Comparison of ENCODE assay signal across 19 mouse cellular contexts in the genomic region with DNA sequence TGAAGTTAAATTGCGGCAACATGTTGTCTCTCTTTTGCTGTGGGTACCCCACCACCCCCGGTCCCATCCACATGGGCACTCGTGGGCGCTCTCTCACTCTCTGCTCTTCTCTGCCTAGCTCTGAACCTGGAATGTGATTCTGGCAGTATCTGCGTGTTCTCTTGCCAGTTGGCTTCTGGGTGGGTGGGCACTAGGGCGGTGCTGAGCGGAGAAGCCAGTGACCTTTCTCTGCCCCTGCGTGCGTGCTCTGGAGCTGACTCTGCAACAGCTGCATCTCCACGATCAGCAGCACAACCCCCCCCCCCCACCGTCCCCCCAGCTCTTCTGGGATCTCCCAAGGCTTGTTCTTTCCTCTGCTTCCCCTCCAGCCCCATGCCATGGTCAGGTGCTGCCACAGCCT.
DNase-seq lines count a peak whose midpoint lies in the region; ATAC-seq lines count a peak whose summit lies in the region.
"Had no signal": no experiment of that assay in that cellular context is flagged by ENCODE, and none has a peak within 500 bp of the region (broad histone marks: within the 10 kb centered on the region; RNA-seq: fewer than 3 reads in every experiment).

No protein-coding gene starts in this region.

- H3K4me2 ChIP-seq in hindbrain, embryonic 14.5 days (replicated peaks) = no peak overlapping the region
- H3K4me2 ChIP-seq: embryonic facial prominence, embryonic 12.5 days; limb, embryonic 12.5 days had no signal

- H3K36me3 ChIP-seq in hindbrain, embryonic 10.5 days = no peaks in the 10 kb centered on the region
- H3K36me3 ChIP-seq in hindbrain, embryonic 14.5 days (replicated peaks; ENCODE audit: control insufficient read depth, insufficient read depth) = no peaks in the 10 kb centered on the region
- H3K36me3 ChIP-seq: embryonic facial prominence, embryonic 12.5 days; limb, embryonic 12.5 days had no signal

- ATAC-seq in hindbrain, embryonic 14.5 days (ENCODE audit: low FRiP score) = no peak
- ATAC-seq: forebrain, embryonic 16.5 days; hindbrain, embryonic 16.5 days; intestine, embryonic 16.5 days; midbrain, embryonic 16.5 days had no signal

- H3K9ac ChIP-seq in hindbrain, embryonic 14.5 days = no peak overlapping the region
- H3K9ac ChIP-seq: embryonic facial prominence, embryonic 12.5 days; limb, embryonic 12.5 days had no signal

- no peaks in the 10 kb centered on the region for H3K27me3 ChIP-seq in hindbrain, embryonic 10.5 days (ENCODE audit: insufficient read depth, poor library complexity, severe bottlenecking)
- H3K27me3 ChIP-seq in hindbrain, embryonic 14.5 days (ENCODE audit: control insufficient read depth, insufficient read depth, low read length) = no peaks in the 10 kb centered on the region
- H3K27me3 ChIP-seq: embryonic facial prominence, embryonic 12.5 days; limb, embryonic 12.5 days had no signal

- no peak overlapping the region for H3K4me3 ChIP-seq in hindbrain, embryonic 10.5 days
- no peak overlapping the region for H3K4me3 ChIP-seq in hindbrain, embryonic 14.5 days (replicated peaks; ENCODE audit: low read length)
- H3K4me3 ChIP-seq: embryonic facial prominence, embryonic 12.5 days; left cerebral cortex, adult 2 months; limb, embryonic 12.5 days had no signal

- WGBS in hindbrain, embryonic 10.5 days = 70% methylated on average over 11 of the region's 11 CpGs
- WGBS in hindbrain, embryonic 14.5 days = 58% methylated on average over 11 of the region's 11 CpGs

- intact Hi-C loops in heart, postnatal 10 days (cut with DNase I) = no loop called here

- H3K9me3 ChIP-seq in hindbrain, embryonic 10.5 days = no peaks in the 10 kb centered on the region
- no peaks in the 10 kb centered on the region for H3K9me3 ChIP-seq in hindbrain, embryonic 14.5 days (ENCODE audit: control insufficient read depth, low read length)
- H3K9me3 ChIP-seq: embryonic facial prominence, embryonic 12.5 days; limb, embryonic 12.5 days had no signal

- peak overlapping the region; percentile 35; the same call in 1 of the 2 replicates for H3K27ac ChIP-seq in hindbrain, embryonic 10.5 days
- no peak overlapping the region for H3K27ac ChIP-seq in hindbrain, embryonic 14.5 days
- H3K27ac ChIP-seq: embryonic facial prominence, embryonic 12.5 days; left cerebral cortex, adult 2 months; limb, embryonic 12.5 days; stomach, postnatal 0 days had no signal

- H3K4me1 ChIP-seq in hindbrain, embryonic 10.5 days (replicated peaks) = peaks cover 19% of the 10 kb centered on the region; the same call in 1 of the 2 replicates
- no peaks in the 10 kb centered on the region for H3K4me1 ChIP-seq in hindbrain, embryonic 14.5 days (replicated peaks; ENCODE audit: control insufficient read depth, insufficient read depth, low read length)
- H3K4me1 ChIP-seq: limb, embryonic 12.5 days had no signal

- DNase-seq in gastrocnemius, postnatal 10 days = peak; percentile 34
- no peak for DNase-seq in gastrocnemius, adult 18-20 months (ENCODE audit: low spot score)
- no peak for DNase-seq in hindbrain, embryonic 10.5 days (ENCODE audit: low spot score)
- DNase-seq in hindbrain, embryonic 14.5 days (ENCODE audit: low spot score) = no peak
- DNase-seq in heart, postnatal 10 days = peak; percentile 70 to 72
- peak; percentile 59 for DNase-seq in heart, postnatal 4 days
- DNase-seq in urinary bladder, adult 2 months (ENCODE audit: low spot score) = no peak
- DNase-seq: cerebellum, adult 8-10 months; kidney, postnatal 36 days; layer of hippocampus, adult 9-11 months; lung, postnatal 36 days had no signal

Comparison
In these comparisons a context has a peak if more than half of its experiments do, and no peak if none do; other contexts are left out.
1. DNase-seq: peak in gastrocnemius, postnatal 10 days (single experiment), heart, postnatal 10 days (2 of 2) and heart, postnatal 4 days (single experiment); none in gastrocnemius, adult 18-20 months (single experiment), hindbrain, embryonic 10.5 days (single experiment), hindbrain, embryonic 14.5 days (single experiment) and urinary bladder, adult 2 months (single experiment).